In the genomic region with DNA sequence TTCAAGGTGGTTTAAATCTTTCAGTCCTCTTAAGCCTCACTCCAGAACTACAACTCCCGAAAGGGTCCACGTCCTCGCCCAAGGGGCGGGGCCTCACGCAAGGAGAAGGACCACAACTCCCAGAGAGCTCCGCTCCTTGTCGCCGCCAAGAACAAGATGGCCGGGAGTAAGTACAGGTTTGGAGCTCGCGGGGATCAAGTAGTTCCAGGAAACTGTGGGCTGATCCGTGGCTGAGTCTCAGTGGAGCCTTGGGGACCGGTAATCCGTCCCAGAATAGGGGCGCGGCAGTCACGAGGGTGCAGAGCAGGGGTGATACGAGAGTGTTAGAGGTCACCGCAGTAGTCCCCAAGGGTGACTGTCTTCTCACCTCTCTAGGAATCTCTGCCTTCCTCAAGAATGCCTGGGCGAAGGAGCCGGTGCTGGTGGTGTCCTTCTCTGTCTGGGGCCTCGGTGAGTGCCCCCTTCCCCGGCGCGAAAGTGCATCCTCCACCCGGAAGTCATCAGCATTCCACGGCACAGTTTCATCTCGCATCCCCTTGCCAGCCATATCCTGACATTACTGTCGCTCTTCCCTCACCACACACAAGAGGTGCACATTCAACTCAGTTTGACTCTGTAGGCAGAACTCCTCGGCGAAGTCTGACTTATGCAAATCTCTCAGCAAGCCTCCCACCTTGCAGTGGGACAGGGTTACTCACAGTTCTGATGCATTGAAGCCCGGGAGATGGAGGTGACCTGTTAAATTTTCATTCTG, we compare ENCODE assay signal across 8 mouse cellular contexts. TPM values are rescaled to one million over a fixed set of nuclear protein-coding genes. Genes with fewer than 3 reads are reported as not detected.
DNase-seq lines count a peak whose midpoint lies in the region; ATAC-seq and TF ChIP-seq lines count a peak whose summit lies in the region.

A gene (plus strand): TSS at position 132 of the 754 bp plus-strand sequence.

- TF ChIP-seq CTCF in E14TG2a.4 (conservative IDR thresholded peaks at IDR 0.05; ENCODE audit: low read length): no peak

- H3K27ac ChIP-seq in forebrain, embryonic 11.5 days (ENCODE audit: low read depth, low read length): 0 out of 2 replicates have a peak within 1 kb of the TSS, but pooled peaks have one; percentile 26
- H3K27ac ChIP-seq in heart, embryonic 16.5 days (ENCODE audit: low read length): peak within 1 kb of the TSS; percentile 82
- peak within 1 kb of the TSS; percentile 64 for H3K27ac ChIP-seq in liver, embryonic 15.5 days (replicated peaks)
- H3K27ac ChIP-seq in neural tube, embryonic 12.5 days: no peak within 1 kb of the TSS

- peak within 1 kb of the TSS; percentile 69 for H3K4me2 ChIP-seq in forebrain, embryonic 11.5 days (ENCODE audit: low read depth, low read length, severe bottlenecking)
- H3K4me2 ChIP-seq in heart, embryonic 16.5 days (ENCODE audit: low read depth, low read length): peak within 1 kb of the TSS; percentile 85
- peak within 1 kb of the TSS; percentile 80 for H3K4me2 ChIP-seq in liver, embryonic 15.5 days
- H3K4me2 ChIP-seq in neural tube, embryonic 12.5 days (replicated peaks): peak within 1 kb of the TSS; percentile 87

- 1% methylated on average over 32 of the region's 32 CpGs for WGBS in forebrain, embryonic 11.5 days
- WGBS in heart, embryonic 16.5 days: under 1% methylated on average over 32 of the region's 32 CpGs
- under 1% methylated on average over 32 of the region's 32 CpGs for WGBS in liver, embryonic 15.5 days (ENCODE audit: insufficient replicate concordance)
- 1% methylated on average over 32 of the region's 32 CpGs for WGBS in neural tube, embryonic 12.5 days

- ATAC-seq in forebrain, embryonic 11.5 days (replicated peaks; ENCODE audit: low FRiP score): peak; percentile 95
- ATAC-seq in heart, embryonic 16.5 days (replicated peaks; ENCODE audit: extremely low read depth, insufficient read depth, low FRiP score): peak; percentile 96
- ATAC-seq in liver, embryonic 15.5 days (ENCODE audit: insufficient read depth): peak; percentile 93
- ATAC-seq in neural tube, embryonic 12.5 days (ENCODE audit: low FRiP score, low read depth): peak; percentile 94

- H3K36me3 ChIP-seq in E14TG2a.4 (ENCODE audit: insufficient read depth, low read length): peaks cover 34% of the 10 kb centered on the region
- H3K36me3 ChIP-seq in forebrain, embryonic 11.5 days (ENCODE audit: control insufficient read depth, insufficient read depth, low read length): peaks cover 3% of the 10 kb centered on the region; the same call in 1 of the 2 replicates
- peaks cover 13% of the 10 kb centered on the region for H3K36me3 ChIP-seq in heart, embryonic 16.5 days (ENCODE audit: control insufficient read depth, insufficient read depth)
- H3K36me3 ChIP-seq in liver, embryonic 15.5 days (replicated peaks): peaks cover 30% of the 10 kb centered on the region
- peaks cover 27% of the 10 kb centered on the region for H3K36me3 ChIP-seq in neural tube, embryonic 12.5 days

- H3K4me1 ChIP-seq in E14TG2a.4 (replicated peaks; ENCODE audit: low read depth, low read length): peaks cover 28% of the 10 kb centered on the region
- no peaks in the 10 kb centered on the region; the same call in 1 of the 2 replicates for H3K4me1 ChIP-seq in forebrain, embryonic 11.5 days (replicated peaks; ENCODE audit: control insufficient read depth, insufficient read depth, low read length)
- H3K4me1 ChIP-seq in heart, embryonic 16.5 days (ENCODE audit: control insufficient read depth, insufficient read depth, low read length): peaks cover 5% of the 10 kb centered on the region
- H3K4me1 ChIP-seq in liver, embryonic 15.5 days (replicated peaks): peaks cover 18% of the 10 kb centered on the region
- peaks cover 4% of the 10 kb centered on the region; the same call in 1 of the 2 replicates for H3K4me1 ChIP-seq in neural tube, embryonic 12.5 days

- H3K9me3 ChIP-seq in E14TG2a.4 (ENCODE audit: low read length): no peaks in the 10 kb centered on the region
- H3K9me3 ChIP-seq in forebrain, embryonic 11.5 days (ENCODE audit: control insufficient read depth, low read length): no peaks in the 10 kb centered on the region
- no peaks in the 10 kb centered on the region for H3K9me3 ChIP-seq in heart, embryonic 16.5 days (replicated peaks; ENCODE audit: control insufficient read depth, low read length)
- no peaks in the 10 kb centered on the region for H3K9me3 ChIP-seq in liver, embryonic 15.5 days (replicated peaks)
- no peaks in the 10 kb centered on the region for H3K9me3 ChIP-seq in neural tube, embryonic 12.5 days

- H3K9ac ChIP-seq in forebrain, embryonic 11.5 days (ENCODE audit: low read length): peak within 1 kb of the TSS; percentile 84
- H3K9ac ChIP-seq in heart, embryonic 16.5 days (ENCODE audit: low read length): peak within 1 kb of the TSS; percentile 90
- peak within 1 kb of the TSS; percentile 74 for H3K9ac ChIP-seq in liver, embryonic 15.5 days
- H3K9ac ChIP-seq in neural tube, embryonic 12.5 days: peak within 1 kb of the TSS; percentile 78

- H3K4me3 ChIP-seq in E14TG2a.4 (replicated peaks; ENCODE audit: low read length): peak within 1 kb of the TSS; percentile 95
- H3K4me3 ChIP-seq in forebrain, embryonic 11.5 days (ENCODE audit: low read depth, low read length): peak within 1 kb of the TSS; percentile 77
- peak within 1 kb of the TSS; percentile 85 for H3K4me3 ChIP-seq in heart, embryonic 16.5 days (ENCODE audit: low read length)
- H3K4me3 ChIP-seq in liver, embryonic 15.5 days (replicated peaks): peak within 1 kb of the TSS; percentile 75
- H3K4me3 ChIP-seq in neural tube, embryonic 12.5 days: peak within 1 kb of the TSS; percentile 72

- peak; percentile 90 for DNase-seq in c-Kit-positive CD71-positive TER-119-negative erythroid progenitor cells, embryonic 14.5 days (ENCODE audit: low read depth)
- DNase-seq in forebrain, embryonic 11.5 days (ENCODE audit: low spot score): peak; percentile 91
- DNase-seq in kidney, postnatal 36 days: peak; percentile 93 to 94
- DNase-seq in telencephalon, adult 2 months (ENCODE audit: low read depth, low spot score): peak; percentile 94

- H3K27me3 ChIP-seq in E14TG2a.4 (ENCODE audit: insufficient read depth, low read length): no peaks in the 10 kb centered on the region
- H3K27me3 ChIP-seq in forebrain, embryonic 11.5 days (ENCODE audit: control insufficient read depth, insufficient read depth, low read length): no peaks in the 10 kb centered on the region
- no peaks in the 10 kb centered on the region for H3K27me3 ChIP-seq in heart, embryonic 16.5 days (ENCODE audit: control insufficient read depth, insufficient read depth, low read length)
- H3K27me3 ChIP-seq in liver, embryonic 15.5 days: 0 out of 2 replicates have a peak, but pooled peaks cover 3% of the 10 kb centered on the region
- H3K27me3 ChIP-seq in neural tube, embryonic 12.5 days (replicated peaks): no peaks in the 10 kb centered on the region

RNA-seq across cellular contexts. Expression of the gene that starts here (rescaled TPM):
- 338 and 353 TPM in 2 replicates for polyA plus RNA-seq in forebrain, embryonic 11.5 days (2014; fragmentation: Nextera tagmentation; extraction: Ambion mirVana)
- 644 and 753 TPM in 2 replicates for polyA plus RNA-seq in heart, embryonic 16.5 days (2015; fragmentation: Nextera tagmentation; extraction: Ambion mirVana)
- polyA plus RNA-seq in liver, embryonic 15.5 days (2015; fragmentation: Nextera tagmentation; extraction: Ambion mirVana): 269 and 276 TPM in 2 replicates
- polyA plus RNA-seq in neural tube, embryonic 12.5 days (2016; fragmentation: Nextera tagmentation; extraction: Ambion mirVana): 368 and 375 TPM in 2 replicates
